Mouse (Mus musculus) CH12.LX (cell line): ENCODE measurements at regions not wholly inside any gene's neighbourhood (a gene's known extent, or its start where the extent isn't known, plus 50 kb on each side); places are given as distances from the start of the nearest gene placed in this dataset.

Experiments used
- DNase-seq: peaks from one replicate; pipeline ENCODE4 v3.0.0-alpha.2; 2013; ENCODE audit errors: extremely low read depth
- H3K27ac ChIP-seq: 2 replicates; pipeline ENCODE4 v1.5.1; 2012; ENCODE audit warnings: low read depth, mild to moderate bottlenecking, control low read depth, moderate library complexity; ENCODE audit not compliant: insufficient read depth
- H3K27me3 ChIP-seq: replicated peaks from 2 replicates; pipeline ENCODE3; 2012; ENCODE audit warnings: inconsistent platforms
- H3K36me3 ChIP-seq, 2 experiments: replicated peaks in 1 of 2; 2 replicates each; pipeline versions ENCODE3 to v1.6.1; 2012; ENCODE audit warnings: inconsistent platforms in 1 of 2, low read length in 1 of 2, mild to moderate bottlenecking in 1 of 2, mixed read lengths in 1 of 2, moderate library complexity in 1 of 2; ENCODE audit not compliant: control insufficient read depth in 1 of 2, insufficient read depth in 1 of 2
- H3K4me1 ChIP-seq, 2 experiments: 2 replicates each; pipeline ENCODE4 v1.6.1; 2012; ENCODE audit warnings: inconsistent platforms in 1 of 2, moderate library complexity in 1 of 2; ENCODE audit not compliant: insufficient read depth in 2 of 2, control insufficient read depth in 1 of 2
- H3K4me2 ChIP-seq: 2 replicates; pipeline ENCODE4 v1.6.1; 2012; ENCODE audit warnings: low read depth, mild to moderate bottlenecking, control low read depth; ENCODE audit not compliant: poor library complexity, insufficient read depth, severe bottlenecking
- H3K4me3 ChIP-seq, 3 experiments: fragments of 150-350 bp in 1 of 3; sonication (generic) in 1 of 3; replicated peaks in 1 of 3; 2 replicates each; pipeline versions ENCODE3 to v1.5.1; 2011 to 2012; ENCODE audit warnings: low read depth in 2 of 3, low read length in 2 of 3, mild to moderate bottlenecking in 2 of 3, moderate library complexity in 2 of 3, control low read depth in 1 of 3, improper control_type of control experiment in 1 of 3, inconsistent platforms in 1 of 3, mixed read lengths in 1 of 3; ENCODE audit not compliant: poor library complexity in 1 of 3
- H3K79me2 ChIP-seq: replicated peaks from 2 replicates; pipeline ENCODE4 v1.6.1; 2012; ENCODE audit warnings: mild to moderate bottlenecking, moderate library complexity; ENCODE audit not compliant: control insufficient read depth, poor library complexity, insufficient read depth, severe bottlenecking; ENCODE audit errors: extremely low read depth
- H3K9ac ChIP-seq: 2 replicates; pipeline ENCODE4 v1.6.1; 2012; ENCODE audit warnings: low read depth, mild to moderate bottlenecking, control low read depth, moderate library complexity; ENCODE audit not compliant: insufficient read depth
- H3K9me3 ChIP-seq: replicated peaks from 2 replicates; pipeline ENCODE3; 2012; ENCODE audit warnings: low read length, inconsistent platforms, mixed read lengths
- CHD2 ChIP-seq: IDR thresholded peaks from 2 replicates; pipeline ENCODE4 v1.6.1; 2011; ENCODE audit warnings: low read length, improper control_type of control experiment
- ETS1 ChIP-seq: conservative IDR thresholded peaks from 2 replicates; pipeline ENCODE4 v1.6.1; 2012; ENCODE audit warnings: low read depth, mild to moderate bottlenecking, inconsistent platforms, low read length, improper control_type of control experiment, moderate library complexity
- GABPA ChIP-seq: IDR thresholded peaks from 2 replicates; pipeline ENCODE4 v1.6.1; 2012; ENCODE audit warnings: low read depth, low read length, improper control_type of control experiment, inconsistent platforms; ENCODE audit not compliant: insufficient replicate concordance
- HCFC1 ChIP-seq: IDR thresholded peaks from 2 replicates; pipeline ENCODE4 v1.6.1; 2012; ENCODE audit warnings: low read depth, mild to moderate bottlenecking, inconsistent platforms, low read length, improper control_type of control experiment
- JUND ChIP-seq: conservative IDR thresholded peaks from 2 replicates; pipeline ENCODE4 v1.6.1; 2011; ENCODE audit warnings: low read depth, low read length, improper control_type of control experiment
- KAT2A ChIP-seq: IDR thresholded peaks from 2 replicates; pipeline ENCODE4 v1.6.1; 2012; ENCODE audit warnings: low read length, improper control_type of control experiment, inconsistent platforms; ENCODE audit not compliant: insufficient replicate concordance
- MAFK ChIP-seq: IDR thresholded peaks from 2 replicates; pipeline ENCODE4 v1.6.1; 2011; ENCODE audit warnings: low read length, improper control_type of control experiment; ENCODE audit not compliant: insufficient replicate concordance
- MXI1 ChIP-seq: IDR thresholded peaks from 2 replicates; pipeline ENCODE4 v1.6.1; 2011; ENCODE audit warnings: mild to moderate bottlenecking, low read depth, low read length, improper control_type of control experiment
- MYC ChIP-seq: IDR thresholded peaks from 2 replicates; pipeline ENCODE4 v1.6.1; 2011; ENCODE audit warnings: low read depth, mild to moderate bottlenecking, improper control_type of control experiment, low read length
- NELFE ChIP-seq: IDR thresholded peaks from 2 replicates; pipeline ENCODE4 v1.6.1; 2011; ENCODE audit warnings: low read depth, low read length, improper control_type of control experiment
- NRF1 ChIP-seq: IDR thresholded peaks from 2 replicates; pipeline ENCODE4 v1.6.1; 2014; ENCODE audit warnings: low read depth, mild to moderate bottlenecking, inconsistent platforms, low read length, improper control_type of control experiment, moderate library complexity
- POLR2AphosphoS2 ChIP-seq: IDR thresholded peaks from 2 replicates; pipeline ENCODE4 v1.6.1; 2011; ENCODE audit warnings: low read depth, low read length, improper control_type of control experiment
- SIN3A ChIP-seq: IDR thresholded peaks from 2 replicates; pipeline ENCODE4 v1.6.1; 2012; ENCODE audit warnings: low read length, improper control_type of control experiment, inconsistent platforms
- SMC3 ChIP-seq: IDR thresholded peaks from 2 replicates; pipeline ENCODE4 v1.6.1; 2011; ENCODE audit warnings: low read depth, low read length, improper control_type of control experiment
- TBP ChIP-seq: conservative IDR thresholded peaks from 2 replicates; pipeline ENCODE4 v1.6.1; 2011; ENCODE audit warnings: low read depth, low read length, improper control_type of control experiment
- TCF12 ChIP-seq: IDR thresholded peaks from 2 replicates; pipeline ENCODE4 v1.6.1; 2014; ENCODE audit warnings: low read depth, mild to moderate bottlenecking, inconsistent platforms, low read length, improper control_type of control experiment
- UBTF ChIP-seq: IDR thresholded peaks from 2 replicates; pipeline ENCODE4 v1.6.1; 2012; ENCODE audit warnings: low read depth, mild to moderate bottlenecking, inconsistent platforms, low read length, improper control_type of control experiment, moderate library complexity
- ZKSCAN1 ChIP-seq: IDR thresholded peaks from 2 replicates; pipeline ENCODE4 v1.6.1; 2012; ENCODE audit warnings: low read depth, inconsistent platforms, low read length, improper control_type of control experiment, borderline replicate concordance
- ZMIZ1 ChIP-seq: IDR thresholded peaks from 2 replicates; pipeline ENCODE4 v1.6.1; 2012; ENCODE audit warnings: low read depth, mild to moderate bottlenecking, inconsistent platforms, low read length, improper control_type of control experiment
- dilution Hi-C: fragments of 300-500 bp; cut with MboI; formaldehyde crosslinking; loops from 2 replicates; pipeline ENCODE4 v1.14.3; 2020; ENCODE audit warnings: low sequenced_read_pairs; ENCODE audit not compliant: extremely low pct_unique_long_range_greater_than_20kb, extremely low pct_ligation_motif_present
- in situ Hi-C: fragments of 300-500 bp; cut with MboI; formaldehyde crosslinking; loops from 3 replicates; pipeline ENCODE4 v1.14.3; 2019; ENCODE audit warnings: low sequenced_read_pairs, low pct_ligation_motif_present, low pct_unique_long_range_greater_than_20kb, mixed read lengths

DNA sequence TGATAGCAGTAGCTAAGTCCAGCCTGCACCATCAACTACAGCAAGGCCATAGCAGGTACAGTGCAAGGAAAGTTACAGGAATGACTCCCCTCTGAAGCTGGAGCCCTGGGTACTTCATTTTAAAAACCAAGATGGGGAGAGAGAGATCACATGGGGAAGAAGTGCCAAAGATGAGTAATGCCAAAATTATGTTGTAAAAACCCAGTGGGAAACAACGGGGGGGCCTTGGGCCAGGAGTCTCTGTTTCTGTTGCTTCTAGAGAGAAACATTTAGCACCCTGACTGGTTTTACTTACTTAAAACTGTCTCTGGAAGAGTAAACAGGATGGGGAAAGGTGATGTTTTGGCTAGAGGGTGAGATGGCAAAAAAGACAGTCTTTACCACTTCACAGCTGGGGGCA, 392.6 kb downstream of the Nedd1 start:
- Histone ChIP-seq H3K9me3 (peaks cover 13% of the 10 kb centered on the region), H3K27me3 (no peaks in the 10 kb centered on the region), H3K4me3 (no peak overlapping the region), H3K79me2 (no peaks in the 10 kb centered on the region), H3K36me3 (no peaks in the 10 kb centered on the region), H3K9ac (no peak overlapping the region)
- in situ Hi-C loops, result no loop called here
- dilution Hi-C loops, result no loop called here
- no peak for DNase-seq
- TF ChIP-seq POLR2AphosphoS2 (no peak), TCF12 (no peak), GABPA (no peak), CHD2 (no peak), ZKSCAN1 (no peak), TBP (no peak), ZMIZ1 (no peak), SIN3A (no peak), KAT2A (no peak), UBTF (no peak), HCFC1 (no peak), MAFK (no peak), SMC3 (no peak), NRF1 (no peak)
- TF ChIP-seq, all 38 proteins: peak for 0
- H3K27ac ChIP-seq, result no peak overlapping the region
- no peaks in the 10 kb centered on the region for H3K4me1 ChIP-seq
- H3K4me2 ChIP-seq, result no peak overlapping the region

DNA sequence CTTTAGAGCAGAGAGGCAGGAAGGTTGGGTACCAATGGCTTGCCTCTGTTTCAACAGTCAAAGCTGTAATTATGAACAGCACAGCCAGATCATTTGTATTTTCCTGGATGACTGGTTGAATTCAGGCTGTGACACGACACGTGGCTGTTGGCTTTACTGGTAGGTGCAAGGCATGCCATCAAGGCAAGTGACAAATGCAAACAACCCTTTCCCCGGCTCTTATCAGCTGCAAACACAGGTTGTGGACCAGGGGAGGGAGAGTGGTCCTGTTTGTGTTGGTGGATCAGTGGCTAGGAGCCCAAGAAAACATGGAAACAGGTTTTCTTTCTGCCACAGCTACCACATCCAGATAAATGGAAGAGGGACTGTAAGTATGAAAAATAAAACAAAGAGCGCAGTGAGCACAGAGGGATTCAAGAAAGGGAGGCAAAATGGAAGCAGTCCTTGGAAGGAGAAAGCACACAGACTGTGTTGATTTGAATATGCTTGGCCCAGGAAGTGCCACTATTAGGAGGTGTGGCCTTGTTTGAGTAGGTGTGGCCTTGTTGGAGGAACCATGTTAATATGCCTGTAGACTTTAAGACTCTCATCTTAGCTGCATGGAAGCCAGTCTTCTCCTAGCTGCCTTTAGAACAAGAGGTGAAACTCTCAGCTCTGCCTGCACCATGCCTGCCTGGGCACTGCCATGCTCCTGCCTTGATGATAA, 396.8 kb downstream of the Nedd1 start:
- H3K27me3 ChIP-seq, result no peaks in the 10 kb centered on the region
- in situ Hi-C loops (no loop called here), dilution Hi-C loops (no loop called here)
- no peaks in the 10 kb centered on the region for H3K36me3 ChIP-seq
- no peak overlapping the region for H3K27ac ChIP-seq
- peaks cover 11% of the 10 kb centered on the region for H3K9me3 ChIP-seq
- H3K4me2 ChIP-seq, result no peak overlapping the region
- peak; percentile 0 for DNase-seq
- no peak overlapping the region for H3K4me3 ChIP-seq
- no peak for TF ChIP-seq NELFE
- no peak for TF ChIP-seq TCF12
- no peak for TF ChIP-seq SIN3A
- no peak for TF ChIP-seq MYC
- TF ChIP-seq ETS1, result no peak
- TF ChIP-seq MAFK, result no peak
- TF ChIP-seq MXI1, result no peak
- no peak for TF ChIP-seq JUND
- no peak overlapping the region for H3K9ac ChIP-seq
- no peaks in the 10 kb centered on the region for H3K79me2 ChIP-seq
- H3K4me1 ChIP-seq, result no peaks in the 10 kb centered on the region
